Mouse (Mus musculus): ENCODE data around the gene Vps26a. TPM values are rescaled to one million over a fixed set of nuclear protein-coding genes. Genes with fewer than 3 reads are reported as not detected.

Gene Vps26a
- polyA plus RNA-seq, 1 experiment = 104 TPM

GRCm38 (mm10) chr10:62507071-62507470, 20.5 kb upstream of the Vps26a start:
- Histone ChIP-seq H3K4me3 (ENCODE audit: control insufficient read depth, low read depth, low read length) (no peak overlapping the region), H3K27ac (ENCODE audit: control insufficient read depth, insufficient read depth, low read depth, low read length) (no peak overlapping the region), H3K36me3 (ENCODE audit: control insufficient read depth, insufficient read depth, low read length) (no peaks in the 10 kb centered on the region), H3K4me1 (ENCODE audit: control insufficient read depth, insufficient read depth, low read length) (peaks cover 17% of the 10 kb centered on the region), H3K27me3 (ENCODE audit: control insufficient read depth, insufficient read depth, low read length) (no peaks in the 10 kb centered on the region)
- no peak for TF ChIP-seq POLR2A (IDR thresholded peaks at IDR 0.05; ENCODE audit: control insufficient read depth, low read depth, low read length)
- TF ChIP-seq CTCF (IDR thresholded peaks at IDR 0.05; ENCODE audit: control insufficient read depth, insufficient read depth, insufficient replicate concordance, low read depth, low read length) = no peak

GRCm38 (mm10) chr10:62506019-62506556, 19.5 kb upstream of the Vps26a start:
- TF ChIP-seq POLR2A (IDR thresholded peaks at IDR 0.05; ENCODE audit: control insufficient read depth, low read depth, low read length) (no peak), CTCF (IDR thresholded peaks at IDR 0.05; ENCODE audit: control insufficient read depth, insufficient read depth, insufficient replicate concordance, low read depth, low read length) (no peak)
- no peak overlapping the region for H3K4me3 ChIP-seq (ENCODE audit: control insufficient read depth, low read depth, low read length)

GRCm38 (mm10) chr10:62505224-62505983, 18.8 kb upstream of the Vps26a start:
- Histone ChIP-seq H3K27ac (ENCODE audit: control insufficient read depth, insufficient read depth, low read depth, low read length) (no peak overlapping the region), H3K36me3 (ENCODE audit: control insufficient read depth, insufficient read depth, low read length) (no peaks in the 10 kb centered on the region), H3K27me3 (ENCODE audit: control insufficient read depth, insufficient read depth, low read length) (no peaks in the 10 kb centered on the region), H3K4me3 (ENCODE audit: control insufficient read depth, low read depth, low read length) (no peak overlapping the region), H3K4me1 (ENCODE audit: control insufficient read depth, insufficient read depth, low read length) (peaks cover 17% of the 10 kb centered on the region)
- TF ChIP-seq POLR2A (IDR thresholded peaks at IDR 0.05; ENCODE audit: control insufficient read depth, low read depth, low read length) = no peak
- TF ChIP-seq CTCF (IDR thresholded peaks at IDR 0.05; ENCODE audit: control insufficient read depth, insufficient read depth, insufficient replicate concordance, low read depth, low read length) = no peak

More at GRCm38 (mm10) chr10:62506019-62506556, 19.5 kb upstream of the Vps26a start:
- Histone ChIP-seq H3K27ac (ENCODE audit: control insufficient read depth, insufficient read depth, low read depth, low read length) (no peak overlapping the region), H3K27me3 (ENCODE audit: control insufficient read depth, insufficient read depth, low read length) (no peaks in the 10 kb centered on the region), H3K36me3 (ENCODE audit: control insufficient read depth, insufficient read depth, low read length) (no peaks in the 10 kb centered on the region), H3K4me1 (ENCODE audit: control insufficient read depth, insufficient read depth, low read length) (peaks cover 17% of the 10 kb centered on the region)

- Histone ChIP-seq H3K36me3 (ENCODE audit: control insufficient read depth, insufficient read depth, low read length) (no peaks in the 10 kb centered on the region), H3K27me3 (ENCODE audit: control insufficient read depth, insufficient read depth, low read length) (no peaks in the 10 kb centered on the region), H3K27ac (ENCODE audit: control insufficient read depth, insufficient read depth, low read depth, low read length) (no peak overlapping the region), H3K4me3 (ENCODE audit: control insufficient read depth, low read depth, low read length) (no peak overlapping the region), H3K4me1 (ENCODE audit: control insufficient read depth, insufficient read depth, low read length) (peaks cover 16% of the 10 kb centered on the region)
- TF ChIP-seq POLR2A (IDR thresholded peaks at IDR 0.05; ENCODE audit: control insufficient read depth, low read depth, low read length) (no peak), CTCF (IDR thresholded peaks at IDR 0.05; ENCODE audit: control insufficient read depth, insufficient read depth, insufficient replicate concordance, low read depth, low read length) (no peak)
These were observed 17.4 kb upstream of the Vps26a start for GRCm38 (mm10) chr10:62503836-62504628.

- Histone ChIP-seq H3K27ac (ENCODE audit: control insufficient read depth, insufficient read depth, low read depth, low read length) (no peak overlapping the region), H3K36me3 (ENCODE audit: control insufficient read depth, insufficient read depth, low read length) (no peaks in the 10 kb centered on the region), H3K27me3 (ENCODE audit: control insufficient read depth, insufficient read depth, low read length) (no peaks in the 10 kb centered on the region), H3K4me1 (ENCODE audit: control insufficient read depth, insufficient read depth, low read length) (peaks cover 11% of the 10 kb centered on the region), H3K4me3 (ENCODE audit: control insufficient read depth, low read depth, low read length) (no peak overlapping the region)
- TF ChIP-seq POLR2A (IDR thresholded peaks at IDR 0.05; ENCODE audit: control insufficient read depth, low read depth, low read length) (no peak), CTCF (IDR thresholded peaks at IDR 0.05; ENCODE audit: control insufficient read depth, insufficient read depth, insufficient replicate concordance, low read depth, low read length) (no peak)
These were observed 16.7 kb upstream of the Vps26a start for GRCm38 (mm10) chr10:62503353-62503752.

- H3K4me1 ChIP-seq (ENCODE audit: control insufficient read depth, insufficient read depth, low read length) = peaks cover 6% of the 10 kb centered on the region
- no peak overlapping the region for H3K27ac ChIP-seq (ENCODE audit: control insufficient read depth, insufficient read depth, low read depth, low read length)
- TF ChIP-seq CTCF (IDR thresholded peaks at IDR 0.05; ENCODE audit: control insufficient read depth, insufficient read depth, insufficient replicate concordance, low read depth, low read length) = no peak
- no peak for TF ChIP-seq POLR2A (IDR thresholded peaks at IDR 0.05; ENCODE audit: control insufficient read depth, low read depth, low read length)
- H3K36me3 ChIP-seq (ENCODE audit: control insufficient read depth, insufficient read depth, low read length) = no peaks in the 10 kb centered on the region
- no peaks in the 10 kb centered on the region for H3K27me3 ChIP-seq (ENCODE audit: control insufficient read depth, insufficient read depth, low read length)
- H3K4me3 ChIP-seq (ENCODE audit: control insufficient read depth, low read depth, low read length) = no peak overlapping the region
These were observed 15.3 kb upstream of the Vps26a start for GRCm38 (mm10) chr10:62501951-62502350.
